Mouse (Mus musculus): ENCODE measurements around the gene Pgs1.

GRCm38 (mm10) chr11:117989241-117989640 lies 3.1 kb downstream of the Pgs1 start:
- TF ChIP-seq GATA1 (IDR thresholded peaks at IDR 0.05; ENCODE audit: borderline replicate concordance, low read length) = no peak
- no peak for TF ChIP-seq CTCF (IDR thresholded peaks at IDR 0.05; ENCODE audit: low read depth, low read length)
- no peak for TF ChIP-seq GATA2 (IDR thresholded peaks at IDR 0.05; ENCODE audit: borderline replicate concordance, low read depth, low read length)
